Mouse (Mus musculus) left cerebral cortex, adult 2 months (tissue): ENCODE measurements around the gene Tardbp. TPM values are rescaled to one million over a fixed set of nuclear protein-coding genes. Genes with fewer than 3 reads are reported as not detected.
A peak's percentile ranks its signal among the peaks of the same experiment; 100 is the strongest.

Source experiments
- DNase-seq, 2 experiments: peaks; one replicate each; pipeline ENCODE4 v3.0.0; 2021 to 2022; ENCODE audit warnings: low spot score in 2 of 2, mixed read lengths in 1 of 2; ENCODE audit errors: extremely low spot score in 1 of 2
- H3K27ac ChIP-seq: fragments of 200-600 bp; 2 replicates; pipeline ENCODE4 v1.8.1; 2022
- H3K4me3 ChIP-seq: fragments of 200-600 bp; 2 replicates; pipeline ENCODE4 v1.8.1; 2022
- CTCF ChIP-seq: fragments of 200-600 bp; IDR thresholded peaks from 2 replicates; pipeline ENCODE4 v1.8.1; 2022; ENCODE audit warnings: antibody characterized with exemption, mild to moderate bottlenecking, moderate library complexity
- intact Hi-C: fragments of 180-260 bp; cut with DNase I; formaldehyde crosslinking; loops from one replicate; pipeline ENCODE4 v1.15.1; 2025
- total RNA-seq, 2 experiments: library from RNA; stranded (reverse); gene quantifications; 2 replicates each; pipeline ENCODE4 v1.2.3; 2021

The Tardbp gene
- total RNA-seq, 2 experiments from 2014 or later: 198 to 208 TPM

- Histone ChIP-seq H3K27ac (no peak overlapping the region), H3K4me3 (no peak overlapping the region)
- DNase-seq: no peak
- TF ChIP-seq CTCF: no peak
- intact Hi-C loops: no loop called here
Observed at GRCm38 (mm10) chr4:148610631-148611364, 16.0 kb downstream of the Tardbp start.

GRCm38 (mm10) chr4:148609805-148610204 lies 17.0 kb downstream of the Tardbp start:
- intact Hi-C loops: loop anchor here (5.0 kb wide), 1 partner anchor 53 kb away; the partner anchor contains the start of gene Exosc10
- no peak for DNase-seq
- no peak for TF ChIP-seq CTCF
- H3K27ac ChIP-seq: no peak overlapping the region
- H3K4me3 ChIP-seq: no peak overlapping the region

DNA sequence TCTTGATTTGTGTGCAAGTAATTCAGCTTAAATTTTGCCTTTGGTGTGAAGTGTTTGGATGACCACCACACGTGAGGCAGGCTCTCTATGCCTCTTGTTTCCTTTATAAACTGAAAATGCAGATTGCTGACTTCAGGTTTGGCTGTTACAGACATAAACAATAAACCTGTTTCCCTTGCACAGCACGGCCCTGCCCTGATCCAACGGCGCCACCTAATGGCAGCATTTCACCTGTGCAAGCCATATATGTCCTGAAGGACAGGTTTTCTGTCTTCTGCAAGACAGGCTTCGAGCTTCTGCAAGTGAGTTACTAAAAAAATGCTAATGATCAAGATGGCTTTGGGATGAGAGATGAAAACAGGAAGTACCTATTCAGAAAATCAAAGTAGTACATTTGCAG lies 19.1 kb downstream of the Tardbp start:
- intact Hi-C loops: loop anchor here (5.0 kb wide), 1 partner anchor 50 kb away; the partner anchor contains the start of gene Exosc10
- Histone ChIP-seq H3K4me3 (no peak overlapping the region), H3K27ac (no peak overlapping the region)
- TF ChIP-seq CTCF: peak; percentile 90
- peak; percentile 72 to 81 for DNase-seq

GRCm38 (mm10) chr4:148604541-148605165 lies 22.2 kb downstream of the Tardbp start:
- Histone ChIP-seq H3K4me3 (no peak overlapping the region), H3K27ac (peak overlapping the region; percentile 79)
- peak in 1 of 2 experiments; percentile 67 for DNase-seq
- intact Hi-C loops: loop anchor here (5.0 kb wide), 1 partner anchor 47 kb away; the partner anchor contains the start of gene Exosc10
- peak; percentile 71 for TF ChIP-seq CTCF

- peak; percentile 70 to 75 for DNase-seq
- intact Hi-C loops: no loop called here
- Histone ChIP-seq H3K4me3 (no peak overlapping the region), H3K27ac (peak overlapping the region; percentile 79)
- TF ChIP-seq CTCF: no peak
Observed at GRCm38 (mm10) chr4:148604141-148604540, 22.7 kb downstream of the Tardbp start.

- DNase-seq: no peak
- intact Hi-C loops: no loop called here
- H3K27ac ChIP-seq: peak overlapping the region; percentile 79
- no peak for TF ChIP-seq CTCF
- no peak overlapping the region for H3K4me3 ChIP-seq
Observed at GRCm38 (mm10) chr4:148603376-148604139, 23.3 kb downstream of the Tardbp start.

- DNase-seq: no peak
- Histone ChIP-seq H3K27ac (peak within 1 kb of the TSS; percentile 79), H3K4me3 (no peak within 1 kb of the TSS)
- TF ChIP-seq CTCF: no peak
- intact Hi-C loops: no loop called here
Observed at GRCm38 (mm10) chr4:148602357-148603120, 24.3 kb downstream of the Tardbp start, which contains the start of gene Masp2. Gene Masp2, plus strand, starts transcription at chr4:148602554.

- Histone ChIP-seq H3K4me3 (no peak overlapping the region), H3K27ac (peak overlapping the region; percentile 57)
- no peak for DNase-seq
- intact Hi-C loops: no loop called here
- TF ChIP-seq CTCF: no peak
Observed at GRCm38 (mm10) chr4:148601871-148602270, 24.9 kb downstream of the Tardbp start.

GRCm38 (mm10) chr4:148600316-148600715 lies 26.5 kb downstream of the Tardbp start:
- Histone ChIP-seq H3K27ac (no peak overlapping the region), H3K4me3 (no peak overlapping the region)
- no peak for DNase-seq
- TF ChIP-seq CTCF: no peak
- intact Hi-C loops: no loop called here

DNA sequence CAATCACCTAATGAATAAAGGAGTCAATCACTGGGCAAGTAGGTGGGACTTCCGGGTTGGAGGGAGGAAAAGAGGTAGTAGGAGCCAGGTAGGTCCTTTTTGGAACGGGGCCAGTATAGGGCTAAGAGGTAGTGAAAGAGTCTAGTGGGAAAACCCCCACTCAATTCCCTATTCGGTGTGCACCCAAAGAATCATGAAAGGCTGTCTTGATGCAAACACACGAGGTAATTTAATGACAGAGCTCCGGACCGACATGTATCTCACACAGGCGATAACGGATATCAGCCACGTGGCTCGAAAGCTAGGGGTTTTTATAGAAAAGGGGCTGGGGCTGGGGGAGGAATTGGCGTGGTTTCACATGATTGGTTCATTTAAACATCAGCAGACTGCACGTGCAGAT lies 28.0 kb downstream of the Tardbp start:
- no peak for DNase-seq
- H3K27ac ChIP-seq: no peak overlapping the region
- no peak for TF ChIP-seq CTCF
- intact Hi-C loops: no loop called here
- no peak overlapping the region for H3K4me3 ChIP-seq

- H3K27ac ChIP-seq: no peak overlapping the region
- TF ChIP-seq CTCF: no peak
- DNase-seq: no peak
- H3K4me3 ChIP-seq: no peak overlapping the region
- intact Hi-C loops: no loop called here
Observed at GRCm38 (mm10) chr4:148596731-148597130, 30.1 kb downstream of the Tardbp start.
